Mouse (Mus musculus) large intestine, adult 2 months (tissue): ENCODE results near the gene Frmd6. TPM values are rescaled to one million over a fixed set of nuclear protein-coding genes. Genes with fewer than 3 reads are reported as not detected.

Experiments
- DNase-seq: peaks from one replicate; pipeline ENCODE4 v3.0.0-alpha.2; 2012; ENCODE audit warnings: low read depth, low spot score
- WGBS: fragments of 180-500 bp; shearing (Covaris S2); methylation state at CpG from one replicate; pipeline ENCODE4 v1.1.7; 2018; 5-methylcytosine and 5-hydroxymethylcytosine counted together
- polyA plus RNA-seq: library from polyadenylated mRNA; depleted of rRNA; stranded (reverse); fragments of >200 nt; gene quantifications from 2 replicates; pipeline ENCODE4 v1.2.3, GENCODE M21; 2012

Gene Frmd6
- polyA plus RNA-seq, 1 experiment: 4.5 TPM

GRCm38 (mm10) chr12:70804989-70805388 is 20.3 kb upstream of the Frmd6 start:
- WGBS: 49% methylated on average over 2 of the region's 2 CpGs
- DNase-seq: no peak

- 81% methylated on average over 5 of the region's 5 CpGs for WGBS
- no peak for DNase-seq
Observed at GRCm38 (mm10) chr12:70807543-70807942, 17.8 kb upstream of the Frmd6 start.

- 79% methylated on average over 6 of the region's 6 CpGs for WGBS
- DNase-seq: no peak
Observed at GRCm38 (mm10) chr12:70807975-70808374, 17.3 kb upstream of the Frmd6 start.

GRCm38 (mm10) chr12:70809957-70810356 is 15.4 kb upstream of the Frmd6 start:
- no peak for DNase-seq
- 84% methylated on average over 2 of the region's 2 CpGs for WGBS

GRCm38 (mm10) chr12:70811772-70812171 is 13.5 kb upstream of the Frmd6 start:
- WGBS: 63% methylated on average over 6 of the region's 6 CpGs

GRCm38 (mm10) chr12:70812176-70812575 is 13.1 kb upstream of the Frmd6 start:
- no peak for DNase-seq
- 72% methylated on average over 6 of the region's 6 CpGs for WGBS

More at GRCm38 (mm10) chr12:70811772-70812171, 13.5 kb upstream of the Frmd6 start:
- DNase-seq: no peak

- WGBS: 15% methylated on average over 3 of the region's 3 CpGs
- DNase-seq: no peak
Observed at GRCm38 (mm10) chr12:70812822-70813465, 12.4 kb upstream of the Frmd6 start.

- 97% methylated on average over 2 of the region's 2 CpGs for WGBS
- DNase-seq: no peak
Observed at GRCm38 (mm10) chr12:70816731-70817130, 8.6 kb upstream of the Frmd6 start.

GRCm38 (mm10) chr12:70824017-70824416 is 1.3 kb upstream of the Frmd6 start:
- 68% methylated on average over 7 of the region's 7 CpGs for WGBS
- no peak for DNase-seq

- no peak for DNase-seq
- WGBS: under 1% methylated on average over 55 of the region's 55 CpGs
Observed at GRCm38 (mm10) chr12:70825651-70826317, 470 bp downstream of the Frmd6 start.

GRCm38 (mm10) chr12:70826318-70827072 is 1.2 kb downstream of the Frmd6 start:
- WGBS: 4% methylated on average over 19 of the region's 19 CpGs
- no peak for DNase-seq

- no peak for DNase-seq
- 57% methylated on average over 9 of the region's 9 CpGs for WGBS
Observed at GRCm38 (mm10) chr12:70827187-70827900, 2.0 kb downstream of the Frmd6 start.

GRCm38 (mm10) chr12:70827901-70828271 is 2.6 kb downstream of the Frmd6 start:
- 83% methylated on average over 4 of the region's 4 CpGs for WGBS
- DNase-seq: no peak

- WGBS: 61% methylated on average over 9 of the region's 9 CpGs
- DNase-seq: no peak
Observed at GRCm38 (mm10) chr12:70830982-70831566, 5.8 kb downstream of the Frmd6 start.

GRCm38 (mm10) chr12:70832216-70832998 is 7.1 kb downstream of the Frmd6 start:
- DNase-seq: no peak
- 65% methylated on average over 4 of the region's 4 CpGs for WGBS

GRCm38 (mm10) chr12:70833050-70833449 is 7.7 kb downstream of the Frmd6 start:
- WGBS: 97% methylated on average over 3 of the region's 3 CpGs
- DNase-seq: no peak

GRCm38 (mm10) chr12:70834043-70834442 is 8.7 kb downstream of the Frmd6 start:
- WGBS: 55% methylated on average over 4 of the region's 4 CpGs
- DNase-seq: no peak

- WGBS: 47% methylated on average over 5 of the region's 5 CpGs
Observed at GRCm38 (mm10) chr12:70835004-70835403, 9.7 kb downstream of the Frmd6 start.

GRCm38 (mm10) chr12:70837792-70838321 is 12.5 kb downstream of the Frmd6 start:
- 63% methylated on average over 12 of the region's 12 CpGs for WGBS
- DNase-seq: no peak

More at GRCm38 (mm10) chr12:70835004-70835403, 9.7 kb downstream of the Frmd6 start:
- DNase-seq: no peak
